Mouse (Mus musculus) T-cell, adult 2 months (primary cell): ENCODE measurements around the gene Zfp46.

Experiments used
- DNase-seq: peaks from one replicate; pipeline ENCODE4 v3.0.0; 2022; ENCODE audit warnings: low spot score

Zfp46 gene

GRCm38 (mm10) chr4:136284455-136284854, at the start of gene Zfp46:
Gene Zfp46 (plus strand): TSS chr4:136284683.
- no peak for DNase-seq

GRCm38 (mm10) chr4:136238669-136239068, 45.8 kb upstream of the Zfp46 start:
- no peak for DNase-seq

- no peak for DNase-seq
These were observed 45.4 kb upstream of the Zfp46 start for GRCm38 (mm10) chr4:136239111-136239510.

- DNase-seq, result peak; percentile 75
These were observed 44.9 kb upstream of the Zfp46 start for GRCm38 (mm10) chr4:136239622-136240021.

GRCm38 (mm10) chr4:136240123-136240522, 44.4 kb upstream of the Zfp46 start:
- DNase-seq, result no peak

GRCm38 (mm10) chr4:136240955-136241354, 43.5 kb upstream of the Zfp46 start:
- DNase-seq, result no peak

GRCm38 (mm10) chr4:136242065-136242703, 42.3 kb upstream of the Zfp46 start:
- DNase-seq, result no peak

GRCm38 (mm10) chr4:136242728-136243127, 41.8 kb upstream of the Zfp46 start:
- no peak for DNase-seq

- DNase-seq, result no peak
These were observed 40.3 kb upstream of the Zfp46 start for GRCm38 (mm10) chr4:136244208-136244607.

GRCm38 (mm10) chr4:136245681-136246080, 38.8 kb upstream of the Zfp46 start:
- no peak for DNase-seq

GRCm38 (mm10) chr4:136246568-136246969, 37.9 kb upstream of the Zfp46 start:
- DNase-seq, result no peak

GRCm38 (mm10) chr4:136247386-136247728, 37.1 kb upstream of the Zfp46 start:
- no peak for DNase-seq

GRCm38 (mm10) chr4:136247729-136248463, 36.6 kb upstream of the Zfp46 start, which contains the start of gene Tcea3:
Gene Tcea3 (plus strand): TSS chr4:136247729.
- peak; percentile 10 for DNase-seq

- peak; percentile 21 for DNase-seq
These were observed 35.8 kb upstream of the Zfp46 start for GRCm38 (mm10) chr4:136248464-136249331.

- DNase-seq, result no peak
These were observed 35.2 kb upstream of the Zfp46 start for GRCm38 (mm10) chr4:136249332-136249647.

- no peak for DNase-seq
These were observed 34.7 kb upstream of the Zfp46 start for GRCm38 (mm10) chr4:136249780-136250179.

GRCm38 (mm10) chr4:136255919-136256318, 28.6 kb upstream of the Zfp46 start:
- DNase-seq, result no peak

GRCm38 (mm10) chr4:136256696-136257095, 27.8 kb upstream of the Zfp46 start:
- no peak for DNase-seq

GRCm38 (mm10) chr4:136259916-136260315, 24.6 kb upstream of the Zfp46 start:
- DNase-seq, result no peak

GRCm38 (mm10) chr4:136260491-136261180, 23.8 kb upstream of the Zfp46 start:
- DNase-seq, result peak; percentile 74

- no peak for DNase-seq
These were observed 22.6 kb upstream of the Zfp46 start for GRCm38 (mm10) chr4:136261912-136262311.

- DNase-seq, result no peak
These were observed 20.9 kb upstream of the Zfp46 start for GRCm38 (mm10) chr4:136263555-136263954.
